Mouse (Mus musculus) right cerebral cortex, postnatal 14 days (tissue): Measurements from ENCODE around the gene Prkce.

Experiments
- DNase-seq: peaks from one replicate; pipeline ENCODE4 v3.0.0; 2022

The Prkce gene

GRCm38 (mm10) chr17:86591241-86591640 lies 423.7 kb downstream of the Prkce start:
- no peak for DNase-seq

GRCm38 (mm10) chr17:86592991-86593586 lies 425.5 kb downstream of the Prkce start:
- no peak for DNase-seq

- DNase-seq = no peak
Measured at GRCm38 (mm10) chr17:86595526-86595925, 427.9 kb downstream of the Prkce start.

- no peak for DNase-seq
Measured at GRCm38 (mm10) chr17:86601116-86601515, 433.5 kb downstream of the Prkce start.

GRCm38 (mm10) chr17:86601901-86602300 lies 434.3 kb downstream of the Prkce start:
- DNase-seq = no peak

GRCm38 (mm10) chr17:86603848-86604444 lies 436.4 kb downstream of the Prkce start:
- DNase-seq = no peak

GRCm38 (mm10) chr17:86607981-86608380 lies 440.4 kb downstream of the Prkce start:
- no peak for DNase-seq

GRCm38 (mm10) chr17:86610271-86610969 lies 442.8 kb downstream of the Prkce start:
- no peak for DNase-seq

GRCm38 (mm10) chr17:86611772-86612171 lies 444.2 kb downstream of the Prkce start:
- no peak for DNase-seq

GRCm38 (mm10) chr17:86615592-86616291 lies 448.2 kb downstream of the Prkce start:
- DNase-seq = no peak

GRCm38 (mm10) chr17:86617570-86618237 lies 450.1 kb downstream of the Prkce start:
- DNase-seq = no peak

- no peak for DNase-seq
Measured at GRCm38 (mm10) chr17:86618431-86618861, 450.9 kb downstream of the Prkce start.

GRCm38 (mm10) chr17:86622862-86623261 lies 455.3 kb downstream of the Prkce start:
- DNase-seq = no peak

- no peak for DNase-seq
Measured at GRCm38 (mm10) chr17:86626523-86626922, 458.9 kb downstream of the Prkce start.

- no peak for DNase-seq
Measured at GRCm38 (mm10) chr17:86633131-86633530, 465.5 kb downstream of the Prkce start.

GRCm38 (mm10) chr17:86637311-86637710 lies 469.7 kb downstream of the Prkce start:
- DNase-seq = no peak

GRCm38 (mm10) chr17:86639279-86639678 lies 471.7 kb downstream of the Prkce start:
- DNase-seq = no peak

- DNase-seq = no peak
Measured at GRCm38 (mm10) chr17:86647226-86647625, 479.6 kb downstream of the Prkce start.

- no peak for DNase-seq
Measured at GRCm38 (mm10) chr17:86648856-86649435, 481.4 kb downstream of the Prkce start.

- no peak for DNase-seq
Measured at GRCm38 (mm10) chr17:86650241-86650640, 482.7 kb downstream of the Prkce start.

GRCm38 (mm10) chr17:86651091-86651490 lies 483.5 kb downstream of the Prkce start:
- DNase-seq = no peak

GRCm38 (mm10) chr17:86652751-86653150 lies 485.2 kb downstream of the Prkce start:
- DNase-seq = no peak

- DNase-seq = no peak
Measured at GRCm38 (mm10) chr17:86656369-86656768, 488.8 kb downstream of the Prkce start.
